In genomic region chr2:44255343-44255742, GRCm38 (mm10) we compare ENCODE assay signal across 17 mouse cellular contexts.
"Had no signal": no experiment of that assay in that cellular context is flagged by ENCODE, and none has a peak within 500 bp of the region (broad histone marks: within the 10 kb centered on the region; RNA-seq: fewer than 3 reads in every experiment).

No protein-coding gene starts in this region.

- DNase-seq: kidney, adult 11 months; kidney, postnatal 14 days; layer of hippocampus, adult 9-11 months; liver; lung, adult 2 months; lung, postnatal 14 days; lung, postnatal 4 days; midbrain, embryonic 14.5 days; right cerebral cortex, postnatal 25 days; thymus, postnatal 25 days had no signal

- H3K36me3 ChIP-seq: intestine, embryonic 15.5 days; limb, embryonic 10.5 days; limb, embryonic 13.5 days; liver, embryonic 12.5 days; liver, embryonic 15.5 days had no signal

- H3K27me3 ChIP-seq: intestine, embryonic 15.5 days; limb, embryonic 13.5 days; liver, embryonic 12.5 days; liver, embryonic 15.5 days had no signal

- H3K9me3 ChIP-seq: intestine, embryonic 15.5 days; limb, embryonic 10.5 days; limb, embryonic 13.5 days; liver, embryonic 12.5 days; liver, embryonic 15.5 days had no signal

- ATAC-seq: intestine, embryonic 15.5 days; liver, embryonic 12.5 days had no signal

- H3K4me2 ChIP-seq: intestine, embryonic 15.5 days; limb, embryonic 13.5 days; liver, embryonic 12.5 days; liver, embryonic 15.5 days; midbrain, embryonic 11.5 days had no signal

- H3K27ac ChIP-seq: intestine, embryonic 15.5 days; layer of hippocampus, adult 2 months; limb, embryonic 10.5 days; limb, embryonic 13.5 days; liver, embryonic 12.5 days; liver, embryonic 15.5 days had no signal

- H3K9ac ChIP-seq: intestine, embryonic 15.5 days; limb, embryonic 13.5 days; liver, embryonic 12.5 days; liver, embryonic 15.5 days had no signal

- H3K4me3 ChIP-seq: intestine, embryonic 15.5 days; layer of hippocampus, adult 2 months; limb, embryonic 10.5 days; limb, embryonic 13.5 days; liver, embryonic 12.5 days; liver, embryonic 15.5 days had no signal

- H3K4me1 ChIP-seq: intestine, embryonic 15.5 days; limb, embryonic 10.5 days; limb, embryonic 13.5 days; liver, embryonic 12.5 days; liver, embryonic 15.5 days had no signal
